Mouse (Mus musculus) hindlimb bud, embryonic 11.5 days (tissue): ENCODE data around the gene Mycl.
"Not testable (repeated sequence)": the region's sequence is repeated elsewhere in the genome, so short reads cannot be mapped to it uniquely, and the experiment has no call there.

ENCODE experiments used
- DNase-seq: peaks from one replicate; pipeline ENCODE4 v3.0.0-alpha.2; 2012; ENCODE audit warnings: low read depth, low spot score; ENCODE audit errors: extremely low spot score

Mycl gene

GRCm38 (mm10) chr4:122980684-122981083 lies 14.8 kb upstream of the Mycl start:
- no peak for DNase-seq

DNA sequence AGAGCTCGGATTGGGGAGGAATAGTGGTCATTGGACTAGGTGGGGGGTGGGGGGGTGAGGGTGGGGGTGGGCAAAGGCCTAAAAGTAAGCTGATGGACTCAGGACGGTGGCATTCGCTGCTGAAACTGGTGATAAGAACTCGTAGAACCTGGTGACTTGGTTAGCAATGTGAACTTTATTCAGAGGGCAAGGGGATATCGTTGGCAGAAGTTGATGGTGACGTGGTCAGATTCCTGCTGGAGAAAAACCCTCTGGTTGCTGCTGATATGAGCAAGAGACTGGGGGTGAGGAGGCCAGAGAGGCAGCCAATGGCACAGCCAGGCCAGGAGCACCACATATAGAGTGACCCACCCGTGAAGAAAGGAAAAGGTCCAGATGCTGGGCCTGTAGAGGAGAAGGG lies 14.2 kb upstream of the Mycl start:
- no peak for DNase-seq

DNA sequence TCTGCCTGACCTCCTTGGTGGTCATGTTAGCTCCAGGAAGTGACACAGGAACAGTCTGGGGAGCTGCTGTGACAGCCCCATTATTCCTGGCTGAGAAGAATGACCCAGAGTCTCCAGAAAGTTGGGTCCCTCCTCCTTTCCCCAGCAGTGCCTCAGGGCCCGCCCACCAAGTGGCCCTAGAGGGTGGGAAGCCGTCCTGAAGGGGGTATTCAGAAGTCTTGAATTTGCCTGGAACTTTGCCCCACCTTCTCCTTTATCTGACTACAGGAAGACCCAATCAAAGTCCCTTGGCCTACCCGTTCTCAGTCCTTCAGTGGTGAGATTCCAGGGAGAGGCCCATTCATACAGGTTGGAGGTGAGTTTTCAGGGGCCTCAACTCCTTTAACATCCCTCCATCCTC lies 13.5 kb upstream of the Mycl start:
- DNase-seq: no peak

- DNase-seq: no peak
These were observed 12.9 kb upstream of the Mycl start for GRCm38 (mm10) chr4:122982537-122982936.

DNA sequence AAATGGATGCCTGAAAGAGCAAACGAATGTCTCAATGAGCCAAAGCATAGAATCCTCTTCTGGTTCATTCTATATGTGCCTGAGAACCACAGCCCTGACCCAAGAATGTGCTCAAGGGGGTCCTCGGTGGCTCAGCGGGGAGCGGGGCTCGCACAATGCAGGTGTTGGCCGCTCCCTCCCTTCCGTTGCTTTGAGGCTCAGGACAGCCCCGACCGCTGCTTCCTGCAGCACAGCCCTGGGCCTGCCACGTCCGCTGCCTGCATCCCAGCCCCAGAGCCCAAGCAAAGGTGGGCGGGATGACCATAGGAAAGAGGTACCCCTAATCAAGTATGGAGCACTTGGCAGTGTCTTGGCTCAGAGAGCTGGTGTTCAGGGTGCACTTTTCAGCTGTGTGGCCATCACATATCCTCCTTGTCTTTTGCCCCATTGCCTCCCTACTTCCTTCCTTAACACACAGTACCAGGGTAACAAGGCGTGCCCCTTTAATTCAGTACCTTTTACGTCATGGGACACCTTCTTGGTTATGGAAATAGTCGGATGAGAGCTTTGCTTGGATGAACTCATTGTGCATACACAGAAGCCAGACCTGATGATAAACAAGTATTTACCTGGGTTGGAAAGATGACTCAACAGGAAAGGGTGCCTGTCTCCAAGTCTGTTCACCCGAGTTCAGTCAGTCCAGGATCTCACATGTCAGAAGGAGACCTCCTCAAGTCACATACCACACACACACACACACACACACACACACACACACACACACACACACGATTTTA lies 11.8 kb upstream of the Mycl start:
- no peak for DNase-seq

DNA sequence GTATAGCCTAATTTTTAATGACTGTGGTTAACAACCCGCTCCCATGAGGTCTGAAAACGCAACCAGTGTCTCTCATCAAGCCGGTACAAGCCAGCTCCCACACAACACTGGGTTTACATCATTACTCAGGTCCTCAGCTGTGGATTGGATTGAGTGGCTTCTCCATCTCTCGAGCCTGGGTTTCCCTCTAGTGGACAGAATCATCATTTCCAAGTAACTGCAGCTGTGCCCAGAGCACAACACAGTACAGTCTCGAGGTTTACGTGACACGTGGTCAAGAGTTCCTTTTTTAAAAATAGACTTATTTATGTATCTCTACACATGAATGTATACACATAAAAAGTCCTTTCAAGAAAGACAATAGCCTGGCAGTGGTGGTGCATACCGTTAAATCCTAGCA lies 10.3 kb upstream of the Mycl start:
- DNase-seq: no peak

GRCm38 (mm10) chr4:122987421-122987820 lies 8.0 kb upstream of the Mycl start:
- DNase-seq: no peak

DNA sequence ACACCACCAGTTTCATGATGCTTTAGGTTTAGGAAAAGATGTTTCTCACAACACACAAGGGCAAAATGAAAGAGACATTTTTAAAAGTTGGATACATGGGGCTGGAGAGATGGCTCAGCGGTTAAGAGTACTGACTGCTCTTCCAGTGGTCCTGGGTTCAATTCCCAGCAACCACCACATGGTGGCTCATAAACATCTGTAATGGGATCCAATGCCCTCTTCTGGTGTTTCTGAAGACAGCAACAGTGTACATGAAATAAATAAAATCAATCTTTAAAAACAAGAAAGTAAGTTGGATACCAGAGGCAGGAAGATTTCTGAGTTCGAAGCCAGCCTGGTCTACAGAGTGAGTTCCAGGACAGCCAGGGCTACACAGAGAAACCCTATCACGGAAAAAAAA lies 7.4 kb upstream of the Mycl start:
- DNase-seq: not testable (repeated sequence)

DNA sequence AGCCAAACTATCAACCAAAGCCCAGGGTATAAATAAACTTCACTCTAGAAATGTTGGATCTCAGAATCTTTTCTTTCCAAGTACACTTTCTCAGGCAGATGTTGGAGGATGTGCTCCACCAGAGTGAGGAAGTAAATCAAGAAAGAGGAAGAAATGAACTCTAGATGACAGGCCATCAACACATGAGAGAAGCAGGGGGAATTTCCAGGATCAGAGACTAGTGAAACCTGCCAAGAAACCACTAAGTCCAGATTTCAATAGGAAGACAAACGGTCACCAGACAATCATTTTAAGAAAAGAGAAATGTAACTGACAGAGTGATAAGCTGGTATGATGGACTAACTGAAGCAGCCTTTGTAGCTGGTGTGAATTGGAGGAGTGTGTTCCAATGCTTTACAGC lies 4.3 kb upstream of the Mycl start:
- DNase-seq: no peak

DNA sequence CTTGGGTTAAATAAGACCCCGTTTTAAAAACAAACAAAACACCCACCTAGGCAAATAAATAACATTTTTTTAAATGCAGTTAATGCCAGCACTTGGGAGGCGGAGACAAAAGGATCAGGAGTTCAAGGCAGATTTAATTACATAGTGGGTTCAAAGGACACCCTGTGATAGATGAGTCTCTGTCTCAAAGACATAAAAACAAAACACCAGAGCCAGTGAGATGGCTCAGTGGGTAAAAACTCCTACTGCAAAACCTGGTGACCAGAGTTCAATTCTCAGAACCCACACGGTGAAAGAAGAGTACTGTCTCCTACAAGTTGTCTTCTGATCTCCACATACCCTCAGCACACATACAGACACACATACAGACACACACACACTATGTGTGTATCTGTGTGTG lies 3.2 kb upstream of the Mycl start:
- DNase-seq: no peak

DNA sequence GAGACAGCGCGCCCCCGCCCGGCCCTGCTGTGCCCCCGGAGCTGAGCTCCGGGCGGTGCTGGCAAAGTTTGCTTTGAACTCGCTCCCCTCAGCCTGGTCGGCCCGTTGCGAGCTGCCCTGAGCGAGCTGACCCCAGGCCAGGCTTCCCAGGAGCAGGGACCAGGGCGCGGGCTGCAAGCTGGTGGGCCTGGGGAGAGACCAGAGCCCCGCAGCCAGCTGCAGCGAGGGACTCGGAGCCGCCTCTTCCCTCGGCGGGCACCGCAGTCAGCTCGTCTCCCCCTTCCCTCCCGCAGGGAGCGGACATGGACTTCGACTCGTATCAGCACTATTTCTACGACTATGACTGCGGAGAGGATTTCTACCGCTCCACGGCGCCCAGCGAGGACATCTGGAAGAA lies 767 bp downstream of the Mycl start:
- no peak for DNase-seq

DNA sequence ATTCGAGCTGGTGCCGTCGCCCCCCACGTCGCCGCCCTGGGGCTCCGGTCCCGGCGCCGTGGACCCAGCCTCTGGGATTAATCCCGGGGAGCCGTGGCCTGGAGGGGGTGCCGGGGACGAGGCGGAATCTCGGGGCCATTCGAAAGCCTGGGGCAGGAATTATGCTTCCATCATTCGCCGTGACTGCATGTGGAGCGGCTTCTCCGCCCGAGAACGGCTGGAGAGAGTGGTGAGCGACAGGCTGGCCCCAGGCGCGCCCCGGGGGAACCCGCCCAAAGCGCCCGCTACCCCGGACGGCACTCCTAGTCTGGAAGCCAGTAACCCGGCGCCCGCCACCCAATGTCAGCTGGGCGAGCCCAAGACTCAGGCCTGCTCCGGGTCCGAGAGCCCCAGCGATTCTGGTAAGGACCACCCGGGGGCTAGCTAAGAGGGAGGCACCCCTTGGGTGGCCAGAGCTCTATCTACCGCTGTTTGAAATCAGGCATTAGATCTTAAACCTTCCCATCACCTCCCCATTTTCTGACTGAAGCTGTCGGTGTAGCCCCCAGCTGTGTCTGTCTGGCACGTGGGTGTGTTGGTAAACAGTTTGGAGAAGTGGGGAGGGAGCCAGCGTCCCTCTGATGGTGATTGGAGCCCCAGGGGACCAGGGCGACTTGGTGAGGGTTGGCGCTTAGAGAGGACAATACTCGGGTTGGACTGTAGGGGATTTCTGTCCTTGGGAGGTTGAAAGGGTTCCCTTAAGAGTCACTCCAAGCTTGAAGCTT lies 1.3 kb downstream of the Mycl start:
- DNase-seq: no peak

DNA sequence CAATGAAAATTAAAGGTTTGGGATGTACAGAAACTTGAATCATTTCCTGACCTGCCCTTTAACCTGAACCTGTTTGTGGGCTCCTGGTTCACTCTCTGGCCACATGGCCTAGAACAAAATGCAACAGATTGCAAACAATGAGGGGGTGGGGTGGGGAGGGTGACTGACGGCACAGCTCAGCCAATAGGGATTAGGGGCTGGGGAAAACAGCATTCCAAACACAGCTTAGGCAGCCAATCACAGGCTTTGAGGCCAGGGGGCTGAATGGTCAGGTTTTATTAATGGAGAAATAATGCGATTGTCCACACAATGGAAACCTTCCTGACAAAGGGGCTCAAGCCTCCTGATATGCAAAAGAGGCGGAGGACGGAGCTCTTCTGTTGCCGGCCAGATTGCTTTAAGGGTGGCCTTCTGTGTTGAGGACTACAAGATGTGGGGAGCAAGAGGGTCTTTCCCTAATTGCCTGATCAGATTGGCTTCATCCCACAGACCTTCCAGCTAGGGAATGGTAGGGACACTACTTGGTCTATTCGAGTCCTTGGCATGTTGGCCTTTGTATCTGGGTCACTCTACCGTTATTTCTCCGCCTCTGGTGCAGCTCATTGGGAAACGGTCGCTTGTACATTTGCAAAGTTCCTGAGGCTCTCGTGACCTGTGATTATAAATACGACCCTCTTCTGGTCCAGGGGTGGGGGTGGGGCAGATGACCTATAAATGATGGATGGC lies 3.2 kb downstream of the Mycl start:
- DNase-seq: no peak

- no peak for DNase-seq
These were observed 3.8 kb downstream of the Mycl start for GRCm38 (mm10) chr4:122999263-122999691.

- DNase-seq: no peak
These were observed 4.7 kb downstream of the Mycl start for GRCm38 (mm10) chr4:123000130-123000529.

- DNase-seq: no peak
These were observed 5.3 kb downstream of the Mycl start for GRCm38 (mm10) chr4:123000617-123001342.

DNA sequence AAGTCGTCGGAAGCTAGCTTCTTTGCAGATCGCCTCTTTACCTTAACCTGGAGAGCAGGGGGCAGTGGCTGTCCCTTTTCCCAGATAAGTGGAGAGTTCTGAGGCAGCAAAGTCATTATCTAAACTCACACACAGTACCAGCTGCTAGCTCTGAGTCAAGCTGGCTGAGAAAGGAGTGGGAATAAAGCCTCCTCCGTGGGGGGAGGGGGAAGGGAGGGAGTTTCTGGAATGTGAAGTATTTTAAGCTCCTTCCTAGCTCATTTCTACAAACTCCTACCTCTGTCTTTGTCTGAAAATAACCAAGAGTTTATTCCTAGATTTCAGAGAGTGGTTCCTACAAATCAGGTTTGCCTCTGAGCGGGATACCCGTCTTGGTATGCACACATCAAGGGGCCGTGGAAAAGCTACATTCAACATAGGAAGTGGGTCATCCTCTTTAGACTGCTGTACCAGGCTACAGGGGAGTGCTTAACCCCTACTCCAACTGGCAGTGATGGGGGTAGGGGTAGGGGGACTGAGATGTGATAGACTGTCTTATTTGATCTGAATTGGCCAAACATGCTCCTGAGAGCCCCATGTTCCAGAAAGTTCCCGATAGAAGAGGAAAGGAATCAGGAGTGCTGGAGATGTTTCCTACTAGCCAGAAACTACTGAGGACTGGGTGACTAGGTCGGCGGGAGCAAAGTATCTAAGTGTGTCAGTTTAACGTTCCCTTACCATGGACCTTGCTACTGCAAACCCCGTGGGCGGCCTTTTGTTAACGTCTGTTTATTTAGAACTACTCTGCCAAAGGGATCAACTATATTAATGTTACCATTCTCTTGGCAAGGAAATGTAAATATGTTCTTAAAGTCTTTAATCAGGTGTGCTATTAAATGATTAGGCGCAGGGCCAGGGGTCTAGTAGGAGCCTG lies 9.9 kb downstream of the Mycl start:
- no peak for DNase-seq

- not testable (repeated sequence) for DNase-seq
These were observed 17.0 kb downstream of the Mycl start for GRCm38 (mm10) chr4:123012501-123012900.

DNA sequence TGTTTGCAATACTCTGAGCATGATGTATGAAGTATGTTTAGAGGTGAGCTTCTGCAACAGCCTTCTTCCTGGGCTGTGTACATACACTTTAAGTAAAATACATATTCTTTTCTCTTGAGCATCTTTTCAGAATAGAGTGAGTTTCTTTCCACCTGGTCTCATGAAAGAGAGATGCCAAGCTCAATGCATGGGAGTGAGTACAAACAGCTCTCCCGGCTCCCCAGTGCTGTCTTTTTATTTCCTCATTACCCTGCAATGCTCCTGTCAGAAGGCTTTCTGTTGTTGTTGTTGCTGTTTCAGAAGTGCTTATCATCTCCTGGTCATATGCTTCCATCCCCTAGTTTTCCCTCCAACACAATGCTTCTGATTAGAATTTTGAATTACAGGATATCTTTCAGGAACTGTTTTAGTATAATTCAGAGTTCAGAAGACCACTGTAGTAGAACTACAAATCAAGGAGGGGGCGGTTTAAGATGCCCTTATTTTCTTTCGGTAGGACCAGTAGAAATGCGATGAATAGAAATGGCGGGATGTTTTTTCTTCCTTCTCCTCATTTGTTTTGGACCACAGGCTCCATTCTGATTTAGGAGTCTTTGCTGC lies 18.0 kb downstream of the Mycl start:
- no peak for DNase-seq

DNA sequence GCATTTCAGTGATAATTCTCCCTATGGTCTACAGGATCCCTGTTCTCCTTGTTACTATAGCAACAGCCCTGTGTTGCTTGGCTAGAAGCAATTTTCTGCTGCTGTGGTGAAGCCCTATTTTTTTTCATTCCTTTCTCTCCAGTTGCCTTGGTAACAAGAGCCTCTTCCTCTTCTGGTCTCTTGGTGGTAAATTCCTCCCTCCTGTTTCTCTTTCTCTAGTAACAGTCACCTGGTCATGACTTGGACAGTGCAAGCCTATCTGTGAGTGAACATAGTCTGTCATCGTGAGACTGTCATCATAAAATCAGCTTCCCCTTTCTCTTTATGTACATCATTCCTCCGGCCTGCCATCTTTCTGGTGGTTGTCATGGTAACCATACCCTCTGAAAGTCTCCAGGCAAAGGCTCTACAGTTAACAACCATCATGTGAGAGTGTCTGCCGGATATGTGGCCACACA lies 18.5 kb downstream of the Mycl start:
- DNase-seq: no peak
